Mouse (Mus musculus) layer of hippocampus, adult 9-11 months (tissue): ENCODE data around the gene Xbp1.

ENCODE experiments used
- DNase-seq: peaks from one replicate; pipeline ENCODE4 v3.0.0; 2022

The Xbp1 gene

DNA sequence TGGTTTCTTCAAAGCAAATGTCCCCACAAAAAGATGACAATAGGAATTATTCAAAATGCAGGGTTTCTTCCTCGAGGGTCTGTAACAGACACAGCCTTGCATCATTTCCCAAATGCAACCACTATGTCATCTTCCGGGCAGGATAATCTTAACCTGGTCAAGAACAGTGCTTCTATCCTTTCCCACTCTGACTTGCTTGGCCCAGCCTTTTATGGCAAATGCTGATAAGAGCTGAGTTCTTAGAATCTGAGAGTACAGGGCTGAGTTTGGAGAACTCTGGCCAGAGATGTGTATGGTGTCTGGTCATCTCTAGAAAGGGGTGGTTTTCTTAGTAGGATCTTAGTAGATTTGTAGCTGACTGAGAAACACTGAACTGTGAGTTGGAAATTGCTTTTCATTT lies 53.4 kb downstream of the Xbp1 start:
- no peak for DNase-seq

DNA sequence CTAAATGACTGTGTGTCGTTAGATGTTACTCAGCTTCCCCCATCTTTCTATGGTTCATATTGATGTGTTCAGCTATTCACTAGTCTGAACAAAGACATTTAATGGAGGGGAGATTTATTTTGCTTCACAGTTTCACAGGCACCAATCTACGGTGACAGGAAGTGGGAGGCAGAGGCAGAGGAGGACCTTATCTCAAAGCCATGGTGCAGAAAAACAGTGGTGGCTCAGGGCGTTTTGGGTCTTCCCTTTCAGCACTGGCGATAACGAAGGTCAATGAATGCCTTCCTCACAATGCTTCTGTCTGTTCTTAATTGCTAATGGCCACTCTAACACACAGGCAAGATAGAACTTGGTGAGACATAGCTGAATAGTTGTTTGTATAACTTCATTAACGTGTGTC lies 54.6 kb downstream of the Xbp1 start:
- DNase-seq: no peak
